In the genomic region with DNA sequence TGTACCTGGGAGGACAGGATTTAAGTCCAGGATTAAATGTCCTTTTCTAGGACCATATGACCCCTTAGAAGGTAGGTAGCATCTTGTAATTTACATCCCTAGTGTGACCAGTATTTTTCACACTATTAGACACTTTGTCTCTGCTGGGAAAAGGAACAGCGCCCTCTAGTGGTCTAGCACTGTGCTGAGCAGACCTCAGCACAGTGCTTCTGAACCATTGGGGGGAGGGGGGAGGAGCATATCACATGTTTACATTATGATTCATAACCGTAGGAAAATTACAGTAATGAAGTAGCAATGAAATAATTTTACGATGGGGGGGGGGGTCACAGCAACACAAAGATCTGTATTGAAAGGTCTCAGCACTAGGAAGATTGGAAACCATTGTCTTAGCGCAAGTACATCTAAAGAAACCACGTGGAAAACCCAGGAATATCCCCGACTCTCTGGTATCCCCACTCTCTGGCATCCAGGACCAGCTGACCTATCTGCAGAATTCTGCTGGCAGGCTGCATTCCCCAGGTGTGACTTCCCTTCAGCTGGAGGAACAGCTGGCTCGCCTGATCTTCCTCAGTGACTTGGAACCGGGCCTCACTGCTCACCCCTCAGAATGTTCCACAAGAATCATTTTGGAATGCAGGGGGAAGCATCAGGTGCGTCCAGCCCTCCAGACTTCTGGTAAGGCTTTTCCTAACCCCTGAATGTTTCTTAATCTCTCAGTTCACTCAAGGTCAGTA, we compare ENCODE assay signal across 9 mouse cellular contexts. TPM values are rescaled to one million over a fixed set of nuclear protein-coding genes. Genes with fewer than 3 reads are reported as not detected.
DNase-seq lines count a peak whose midpoint lies in the region; ATAC-seq lines count a peak whose summit lies in the region.
"Had no signal": no experiment of that assay in that cellular context is flagged by ENCODE, and none has a peak within 500 bp of the region (broad histone marks: within the 10 kb centered on the region; RNA-seq: fewer than 3 reads in every experiment).

No protein-coding gene starts in this region.

- peaks cover 8% of the 10 kb centered on the region for H3K4me1 ChIP-seq in heart, embryonic 10.5 days
- H3K4me1 ChIP-seq in hindbrain, embryonic 12.5 days: peaks cover 9% of the 10 kb centered on the region
- no peaks in the 10 kb centered on the region for H3K4me1 ChIP-seq in midbrain, embryonic 16.5 days (ENCODE audit: control insufficient read depth, insufficient read depth, low read length)

- peak; percentile 64 for DNase-seq in heart, adult 11 months
- no peak for DNase-seq in heart, embryonic 10.5 days (ENCODE audit: low spot score)
- peak; percentile 43 for DNase-seq in adrenal gland, adult 2 months
- DNase-seq in embryo, embryonic 11 days: peak; percentile 79
- peak; percentile 25 to 56 for DNase-seq in left cerebral cortex, postnatal 14 days (ENCODE audit: low spot score in 2 of 2)
- DNase-seq in thymus, postnatal 0 days (ENCODE audit: low spot score): peak; percentile 54

- H3K36me3 ChIP-seq in heart, embryonic 10.5 days: no peaks in the 10 kb centered on the region
- H3K36me3 ChIP-seq in hindbrain, embryonic 12.5 days: no peaks in the 10 kb centered on the region
- no peaks in the 10 kb centered on the region for H3K36me3 ChIP-seq in midbrain, embryonic 16.5 days (ENCODE audit: control insufficient read depth, insufficient read depth, low read length)

- H3K4me3 ChIP-seq in heart, embryonic 10.5 days: no peak overlapping the region
- H3K4me3 ChIP-seq in hindbrain, embryonic 12.5 days: no peak overlapping the region
- H3K4me3 ChIP-seq in midbrain, embryonic 16.5 days (ENCODE audit: low read depth, low read length): no peak overlapping the region

- 62% methylated on average over 9 of the region's 9 CpGs for WGBS in heart, embryonic 10.5 days
- WGBS in hindbrain, embryonic 12.5 days: 65% methylated on average over 9 of the region's 9 CpGs
- WGBS in midbrain, embryonic 16.5 days: 63% methylated on average over 9 of the region's 9 CpGs

- H3K9ac ChIP-seq in hindbrain, embryonic 12.5 days: no peak overlapping the region
- H3K9ac ChIP-seq in midbrain, embryonic 16.5 days (ENCODE audit: low read depth, low read length): no peak overlapping the region

- H3K27ac ChIP-seq in heart, embryonic 10.5 days: no peak overlapping the region
- no peak overlapping the region for H3K27ac ChIP-seq in hindbrain, embryonic 12.5 days
- no peak overlapping the region for H3K27ac ChIP-seq in midbrain, embryonic 16.5 days (ENCODE audit: low read length)

- peaks cover 37% of the 10 kb centered on the region; the same call in 1 of the 2 replicates for H3K27me3 ChIP-seq in heart, embryonic 10.5 days (ENCODE audit: insufficient read depth, poor library complexity, severe bottlenecking)
- H3K27me3 ChIP-seq in hindbrain, embryonic 12.5 days: 0 out of 2 replicates have a peak, but pooled peaks cover 5% of the 10 kb centered on the region
- H3K27me3 ChIP-seq in midbrain, embryonic 16.5 days (ENCODE audit: control insufficient read depth, insufficient read depth, low read depth, low read length): no peaks in the 10 kb centered on the region

- no peaks in the 10 kb centered on the region for H3K9me3 ChIP-seq in heart, embryonic 10.5 days
- no peaks in the 10 kb centered on the region for H3K9me3 ChIP-seq in hindbrain, embryonic 12.5 days (replicated peaks)
- H3K9me3 ChIP-seq in midbrain, embryonic 16.5 days (replicated peaks; ENCODE audit: control insufficient read depth, low read length, poor library complexity, severe bottlenecking): no peaks in the 10 kb centered on the region

- ATAC-seq in hindbrain, embryonic 12.5 days (ENCODE audit: low FRiP score): 0 out of 2 replicates have a peak, but pooled peaks have one; percentile 46
- peak; percentile 84 for ATAC-seq in midbrain, embryonic 16.5 days

- no peak overlapping the region for H3K4me2 ChIP-seq in hindbrain, embryonic 12.5 days (replicated peaks)
- no peak overlapping the region for H3K4me2 ChIP-seq in midbrain, embryonic 16.5 days (ENCODE audit: low read length)

- intact Hi-C loops in left cerebral cortex, postnatal 14 days (cut with DNase I): loop anchor here (5.0 kb wide), 1 partner anchor 72 kb away; no protein-coding TSS in a partner anchor

RNA-seq across cellular contexts. Expression of a gene that starts 2.5 kb away (rescaled TPM):
- polyA plus RNA-seq in heart, embryonic 10.5 days (2016; fragmentation: Nextera tagmentation; extraction: Ambion mirVana): 0.04 and 0.05 TPM in 2 replicates
- under 1 TPM; 0.09 to 0.10 TPM for total RNA-seq in adrenal gland, adult 2 months (2021)
- polyA plus RNA-seq in adrenal gland, adult 2 months (2012; rRNA removed): 0.02 and 0.15 TPM in 2 replicates
- 0.05 and 0.10 TPM in 2 replicates for polyA plus RNA-seq in hindbrain, embryonic 12.5 days (2016; fragmentation: Nextera tagmentation; extraction: Ambion mirVana)
- total RNA-seq in left cerebral cortex, postnatal 14 days (2021): not detected
- 0.19 and 0.23 TPM in 2 replicates for polyA plus RNA-seq in midbrain, embryonic 16.5 days (2015; fragmentation: Nextera tagmentation; extraction: Ambion mirVana)
- 0.08 TPM in 1 of 2 replicates, not detected in the other for polyA plus RNA-seq in thymus, postnatal 0 days (2015; fragmentation: Nextera tagmentation; extraction: Ambion mirVana)
- polyA plus RNA-seq: liver, embryonic 16.5 days had no signal

RNA-seq across cellular contexts. Expression of a gene that starts 46.7 kb away (rescaled TPM):
- 0.17 and 0.46 TPM in 2 replicates for polyA plus RNA-seq in heart, embryonic 10.5 days (2016; fragmentation: Nextera tagmentation; extraction: Ambion mirVana)
- 1 to 10 TPM; 1.4 to 2.8 TPM for total RNA-seq in adrenal gland, adult 2 months (2021)
- 0.85 and 1.3 TPM in 2 replicates for polyA plus RNA-seq in adrenal gland, adult 2 months (2012; rRNA removed)
- polyA plus RNA-seq in hindbrain, embryonic 12.5 days (2016; fragmentation: Nextera tagmentation; extraction: Ambion mirVana): 3.3 and 4.8 TPM in 2 replicates
- 1 to 10 TPM; 1.7 to 2.7 TPM for total RNA-seq in left cerebral cortex, postnatal 14 days (2021)
- polyA plus RNA-seq in midbrain, embryonic 16.5 days (2015; fragmentation: Nextera tagmentation; extraction: Ambion mirVana): 8.5 and 8.7 TPM in 2 replicates
- 0.09 and 0.14 TPM in 2 replicates for polyA plus RNA-seq in thymus, postnatal 0 days (2015; fragmentation: Nextera tagmentation; extraction: Ambion mirVana)

RNA-seq across cellular contexts. Expression of a gene that starts 52.2 kb away (rescaled TPM):
- polyA plus RNA-seq in heart, embryonic 10.5 days (2016; fragmentation: Nextera tagmentation; extraction: Ambion mirVana): not detected in 2 replicates
- not detected for total RNA-seq in adrenal gland, adult 2 months (2021)
- not detected in 2 replicates for polyA plus RNA-seq in adrenal gland, adult 2 months (2012; rRNA removed)
- polyA plus RNA-seq in hindbrain, embryonic 12.5 days (2016; fragmentation: Nextera tagmentation; extraction: Ambion mirVana): not detected in 2 replicates
- not detected for total RNA-seq in left cerebral cortex, postnatal 14 days (2021)
- not detected in 2 replicates for polyA plus RNA-seq in midbrain, embryonic 16.5 days (2015; fragmentation: Nextera tagmentation; extraction: Ambion mirVana)
- polyA plus RNA-seq in thymus, postnatal 0 days (2015; fragmentation: Nextera tagmentation; extraction: Ambion mirVana): 0.22 TPM in 1 of 2 replicates, not detected in the other
- polyA plus RNA-seq: liver, embryonic 16.5 days had no signal
